Comparison of ENCODE assay signal across 13 mouse cellular contexts in genomic region chr3:26354483-26355030, GRCm38 (mm10). TPM values are rescaled to one million over a fixed set of nuclear protein-coding genes. Genes with fewer than 3 reads are reported as not detected.
DNase-seq lines count a peak whose midpoint lies in the region; ATAC-seq and TF ChIP-seq lines count a peak whose summit lies in the region.
"Had no signal": no experiment of that assay in that cellular context is flagged by ENCODE, and none has a peak within 500 bp of the region (broad histone marks: within the 10 kb centered on the region; RNA-seq: fewer than 3 reads in every experiment).

No protein-coding gene starts in this region.

- H3K4me3 ChIP-seq in left cerebral cortex, adult 2 months = no peak overlapping the region
- H3K4me3 ChIP-seq: liver, embryonic 15.5 days; midbrain, embryonic 12.5 days; stomach, embryonic 15.5 days had no signal

- peak; percentile 17 for DNase-seq in embryo, embryonic 10 days (ENCODE audit: low spot score)
- DNase-seq in embryo, embryonic 9.5 days (ENCODE audit: extremely low spot score) = no peak
- peak in 1 of 2 experiments; percentile 36 for DNase-seq in left cerebral cortex, adult 2 months (ENCODE audit: extremely low spot score in 1 of 2, low spot score in 2 of 2)
- DNase-seq in left cerebral cortex, adult 8-10 months (ENCODE audit: low spot score in 2 of 2) = no peak
- peak; percentile 24 for DNase-seq in Patski (ENCODE audit: low read depth, low spot score)
- peak; percentile 15 for DNase-seq in left cerebral cortex, postnatal 4 days
- DNase-seq in testis, postnatal 14 days (ENCODE audit: low spot score) = no peak
- DNase-seq: gastrocnemius, postnatal 36 days; heart, postnatal 36 days had no signal

- ATAC-seq in Patski = peak; percentile 96
- no peak for ATAC-seq in activated CD4-positive, CD25-positive, alpha-beta regulatory T cell, adult 4 months

- H3K27ac ChIP-seq in left cerebral cortex, adult 2 months = no peak overlapping the region
- H3K27ac ChIP-seq: liver, embryonic 15.5 days; midbrain, embryonic 12.5 days; stomach, embryonic 15.5 days had no signal

- peak; percentile 62 for TF ChIP-seq CTCF in left cerebral cortex, adult 2 months (IDR thresholded peaks at IDR 0.05)
- TF ChIP-seq CTCF in Patski (IDR thresholded peaks at IDR 0.05) = peak; percentile 49

- CTCF ChIA-PET in Patski (lab: Charles Lee) = interaction anchor here (0.7 to 2.3 kb wide), 8 partner anchors 10 to 259 kb away, joined by 3 to 21 read pairs (median 3); partner anchors contain the start of gene Nlgn1

- H3K27me3 ChIP-seq in Patski = no peaks in the 10 kb centered on the region
- H3K27me3 ChIP-seq: liver, embryonic 15.5 days; midbrain, embryonic 12.5 days; stomach, embryonic 15.5 days had no signal

- POLR2A ChIA-PET in Patski (lab: Charles Lee) = interaction anchor here (0.7 kb wide), 1 partner anchor 259 kb away, joined by 3 read pairs; no protein-coding TSS in a partner anchor

- in situ Hi-C loops in Patski (cut with MboI; ENCODE audit: low pct_unique_long_range_greater_than_20kb) = no loop called here

- intact Hi-C loops in left cerebral cortex, adult 2 months (cut with DNase I) = no loop called here
- intact Hi-C loops in left cerebral cortex, postnatal 4 days (cut with DNase I) = no loop called here

RNA-seq across cellular contexts. Expression of gene Nlgn1, which starts 22.3 kb away (rescaled TPM):
- 100 to 1,000 TPM; 108 to 114 TPM for total RNA-seq in left cerebral cortex, adult 2 months (2021)
- total RNA-seq in left cerebral cortex, adult 8-10 months (2022) = 100 to 1,000 TPM in 3 of 4 experiments, 10 to 100 TPM in 1; 98.5 to 112 (median 106) TPM
- polyA plus RNA-seq in Patski (2021) = 0.01 TPM
- 100 to 1,000 TPM; 102 to 110 TPM for total RNA-seq in left cerebral cortex, postnatal 4 days (2021)
- polyA plus RNA-seq in activated CD4-positive, CD25-positive, alpha-beta regulatory T cell, adult 4 months (2017; shearing (Covaris generic)) = under 1 TPM in 1 of 2 experiments, not detected in 1; 0.08 TPM
- total RNA-seq: heart, postnatal 36 days had no signal

Comparison
In these comparisons a context has a peak if more than half of its experiments do, and no peak if none do; other contexts are left out.
1. DNase-seq: peak in embryo, embryonic 10 days (single experiment), Patski (single experiment) and left cerebral cortex, postnatal 4 days (single experiment); none in embryo, embryonic 9.5 days (single experiment), left cerebral cortex, adult 8-10 months (0 of 2) and testis, postnatal 14 days (single experiment).